Mouse (Mus musculus) MEL (cell line): ENCODE results near the gene Ceacam20. TPM values are rescaled to one million over a fixed set of nuclear protein-coding genes. Genes with fewer than 3 reads are reported as not detected.

Experiments used
- DNase-seq: peaks from one replicate; pipeline ENCODE4 v3.0.0; 2011; ENCODE audit warnings: low read depth, low spot score
- H3K27ac ChIP-seq: 2 replicates; pipeline ENCODE4 v1.5.1; 2012; ENCODE audit warnings: low read depth, mild to moderate bottlenecking, control low read depth, low read length, moderate library complexity; ENCODE audit not compliant: control insufficient read depth
- H3K27me3 ChIP-seq, 2 experiments: fragments of 150-350 bp in 1 of 2; sonication (generic) in 1 of 2; 2 replicates each; pipeline ENCODE4 v1.6.1; 2012; ENCODE audit warnings: low read length in 2 of 2, mild to moderate bottlenecking in 2 of 2, improper control_type of control experiment in 1 of 2, moderate library complexity in 1 of 2; ENCODE audit not compliant: insufficient read depth in 2 of 2, control insufficient read depth in 1 of 2
- H3K36me3 ChIP-seq, 2 experiments: 2 replicates each; pipeline ENCODE4 v1.6.1; 2012 to 2014; ENCODE audit warnings: low read length in 2 of 2, improper control_type of control experiment in 1 of 2, inconsistent platforms in 1 of 2, mild to moderate bottlenecking in 1 of 2; ENCODE audit not compliant: insufficient read depth in 2 of 2, control insufficient read depth in 1 of 2
- H3K4me1 ChIP-seq, 2 experiments: fragments of 150-350 bp in 1 of 2; sonication (generic) in 1 of 2; 2 replicates each; pipeline ENCODE4 v1.6.1; 2012; ENCODE audit warnings: low read length in 2 of 2, improper control_type of control experiment in 1 of 2, mild to moderate bottlenecking in 1 of 2; ENCODE audit not compliant: insufficient read depth in 2 of 2, control insufficient read depth in 1 of 2
- H3K4me3 ChIP-seq, 2 experiments: fragments of 150-350 bp in 1 of 2; sonication (generic) in 1 of 2; 2 replicates each; pipeline ENCODE4 v1.5.1; 2012; ENCODE audit warnings: low read depth in 2 of 2, low read length in 2 of 2, mild to moderate bottlenecking in 2 of 2, moderate library complexity in 2 of 2, control low read depth in 1 of 2, improper control_type of control experiment in 1 of 2; ENCODE audit not compliant: control insufficient read depth in 1 of 2, insufficient read depth in 1 of 2
- H3K79me2 ChIP-seq: 2 replicates; pipeline ENCODE4 v1.6.1; 2012; ENCODE audit warnings: mild to moderate bottlenecking, low read length, moderate library complexity; ENCODE audit not compliant: control insufficient read depth, poor library complexity, insufficient read depth
- H3K9ac ChIP-seq: 2 replicates; pipeline ENCODE4 v1.6.1; 2012; ENCODE audit warnings: low read depth, mild to moderate bottlenecking, control low read depth, low read length, moderate library complexity; ENCODE audit not compliant: control insufficient read depth, poor library complexity, severe bottlenecking
- H3K9me3 ChIP-seq: fragments of 150-350 bp; sonication (generic); replicated peaks from 2 replicates; pipeline ENCODE4 v1.6.1; 2012; ENCODE audit warnings: mild to moderate bottlenecking, low read length, improper control_type of control experiment, moderate library complexity; ENCODE audit not compliant: insufficient read depth
- BHLHE40 ChIP-seq: IDR thresholded peaks from 2 replicates; pipeline ENCODE4 v1.6.1; 2012; ENCODE audit warnings: low read depth, mild to moderate bottlenecking, inconsistent platforms, low read length, improper control_type of control experiment, borderline replicate concordance
- EP300 ChIP-seq, 2 experiments: IDR thresholded peaks; 2 replicates each; pipeline ENCODE4 v1.6.1; 2011; ENCODE audit warnings: improper control_type of control experiment in 2 of 2, low read length in 2 of 2, low read depth in 1 of 2, mild to moderate bottlenecking in 1 of 2
- GATA1 ChIP-seq: IDR thresholded peaks from 2 replicates; pipeline ENCODE4 v1.6.1; 2011; ENCODE audit warnings: low read depth, low read length, improper control_type of control experiment
- KAT2A ChIP-seq: conservative IDR thresholded peaks from 2 replicates; pipeline ENCODE4 v1.6.1; 2012; ENCODE audit warnings: low read depth, low read length, improper control_type of control experiment, inconsistent platforms
- MAFK ChIP-seq: IDR thresholded peaks from 2 replicates; pipeline ENCODE4 v1.6.1; 2011; ENCODE audit warnings: low read depth, mild to moderate bottlenecking, low read length, improper control_type of control experiment, borderline replicate concordance
- MAZ ChIP-seq: IDR thresholded peaks from 2 replicates; pipeline ENCODE4 v1.6.1; 2012; ENCODE audit warnings: low read depth, mild to moderate bottlenecking, inconsistent platforms, low read length, improper control_type of control experiment
- MEF2A ChIP-seq: IDR thresholded peaks from 2 replicates; pipeline ENCODE4 v1.6.1; 2014; ENCODE audit warnings: low read depth, mild to moderate bottlenecking, inconsistent platforms, low read length, improper control_type of control experiment; ENCODE audit not compliant: poor library complexity, insufficient replicate concordance, severe bottlenecking; ENCODE audit errors: extremely low read depth
- MXI1 ChIP-seq: IDR thresholded peaks from 2 replicates; pipeline ENCODE4 v1.6.1; 2011; ENCODE audit warnings: mild to moderate bottlenecking, low read depth, low read length, improper control_type of control experiment
- POLR2A ChIP-seq, 2 experiments: IDR thresholded peaks; 2 replicates each; pipeline ENCODE4 v1.6.1; 2011 to 2012; ENCODE audit warnings: low read length in 2 of 2, mild to moderate bottlenecking in 2 of 2, control low read depth in 1 of 2, improper control_type of control experiment in 1 of 2, low read depth in 1 of 2, moderate library complexity in 1 of 2; ENCODE audit not compliant: control insufficient read depth in 1 of 2, insufficient read depth in 1 of 2, poor library complexity in 1 of 2
- POLR2AphosphoS2 ChIP-seq: IDR thresholded peaks from 2 replicates; pipeline ENCODE4 v1.6.1; 2011; ENCODE audit warnings: low read length, improper control_type of control experiment
- POLR2AphosphoS5 ChIP-seq: IDR thresholded peaks from 2 replicates; pipeline ENCODE4 v1.6.1; 2012; ENCODE audit warnings: low read depth, borderline replicate concordance, mild to moderate bottlenecking, inconsistent platforms, low read length, moderate library complexity, mixed read lengths
- RAD21 ChIP-seq: IDR thresholded peaks from 2 replicates; pipeline ENCODE4 v1.6.1; 2011; ENCODE audit warnings: mild to moderate bottlenecking, low read depth, low read length, improper control_type of control experiment
- TAL1 ChIP-seq: IDR thresholded peaks from 2 replicates; pipeline ENCODE4 v1.6.1; 2012; ENCODE audit warnings: mild to moderate bottlenecking, inconsistent platforms, low read length, moderate library complexity, mixed read lengths
- USF1 ChIP-seq: IDR thresholded peaks from 2 replicates; pipeline ENCODE4 v1.6.1; 2014; ENCODE audit warnings: low read depth, mild to moderate bottlenecking, inconsistent platforms, low read length, improper control_type of control experiment, moderate library complexity
- USF2 ChIP-seq, 2 experiments: IDR thresholded peaks; 2 replicates each; pipeline ENCODE4 v1.6.1; 2011 to 2012; ENCODE audit warnings: improper control_type of control experiment in 2 of 2, low read length in 2 of 2, borderline replicate concordance in 1 of 2, inconsistent platforms in 1 of 2, low read depth in 1 of 2, mild to moderate bottlenecking in 1 of 2; ENCODE audit not compliant: insufficient read depth in 1 of 2
- ZC3H11A ChIP-seq: IDR thresholded peaks from 2 replicates; pipeline ENCODE4 v1.6.1; 2012; ENCODE audit warnings: low read depth, mild to moderate bottlenecking, inconsistent platforms, low read length, improper control_type of control experiment
- ZMIZ1 ChIP-seq: IDR thresholded peaks from 2 replicates; pipeline ENCODE4 v1.6.1; 2012; ENCODE audit warnings: low read depth, mild to moderate bottlenecking, inconsistent platforms, low read length, improper control_type of control experiment, moderate library complexity
- polyA plus RNA-seq, 2 experiments: library from polyadenylated mRNA; stranded (reverse) in 1 of 2; unstranded in 1 of 2; fragments of >175 nt in 1 of 2; fragments of >200 nt in 1 of 2; gene quantifications; 2 replicates each; pipeline versions ENCODE4 v1.2.1 to v1.2.4; 2012; ENCODE audit warnings: low replicate concordance in 2 of 2, low read depth in 1 of 2; ENCODE audit not compliant: insufficient read length in 2 of 2, insufficient read depth in 1 of 2, missing spikeins in 1 of 2
- total RNA-seq: library from RNA; depleted of rRNA; stranded (reverse); fragments of 300-350 nt; gene quantifications from 2 replicates; pipeline ENCODE4 v1.2.3, GENCODE M21; 2012

Ceacam20 gene
- total and polyA plus RNA-seq, 3 experiments, result not detected

DNA sequence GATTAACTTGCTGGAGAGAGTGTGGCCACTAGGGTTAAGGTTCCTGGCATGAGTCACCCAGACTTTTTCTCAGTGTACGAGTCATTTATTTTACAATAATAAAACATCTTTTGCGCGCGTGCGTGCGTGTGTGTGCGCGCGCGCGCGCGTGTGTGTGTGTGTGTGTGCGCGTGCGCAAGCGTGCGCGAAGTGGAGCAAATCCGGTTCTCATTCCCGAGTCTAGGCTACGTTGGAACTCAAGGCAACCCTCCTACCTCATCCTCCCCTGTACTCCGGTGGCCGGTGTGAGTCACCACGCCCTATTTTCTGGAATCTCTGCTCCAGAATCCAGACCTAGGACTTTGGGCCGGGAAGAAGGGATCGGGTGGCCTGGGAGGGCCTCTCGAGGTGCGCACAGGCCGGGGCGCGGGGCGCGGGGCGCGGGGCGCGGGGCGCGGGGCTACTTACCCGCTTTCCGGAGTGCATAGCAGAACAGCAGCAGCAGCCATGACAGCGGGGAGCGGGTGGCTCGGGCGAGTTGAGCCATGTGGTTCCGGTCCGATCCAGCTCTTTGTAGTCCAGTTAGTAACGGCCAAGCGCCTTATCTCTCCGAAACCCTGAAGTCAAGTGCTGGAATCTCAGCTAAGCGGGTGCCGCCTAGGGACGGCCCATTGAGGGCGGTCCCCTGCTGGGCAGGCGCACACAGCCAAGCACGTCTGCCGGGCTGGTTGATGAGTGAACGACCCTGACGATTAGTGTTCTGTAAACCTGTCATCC lies 44.5 kb upstream of the Ceacam20 start, which contains the start of gene Pvr:
TSS of gene Pvr (minus strand) at position 655 of the 756 bp plus-strand sequence.
- peaks cover 0 to 1% of the 10 kb centered on the region in 2 experiments; a peak in 1 of 4 replicates for H3K27me3 ChIP-seq
- TF ChIP-seq BHLHE40, result no peak
- no peak for TF ChIP-seq USF2 (IDR thresholded peaks at IDR 0.05; ENCODE audit: borderline replicate concordance in 1 of 2, insufficient read depth in 1 of 2, low read depth in 1 of 2, low read length in 2 of 2)
- no peak for TF ChIP-seq POLR2AphosphoS5
- no peak for TF ChIP-seq MAZ
- TF ChIP-seq MEF2A, result no peak
- no peak for TF ChIP-seq USF1
- no peaks in the 10 kb centered on the region for H3K9me3 ChIP-seq
- H3K27ac ChIP-seq, result no peak within 1 kb of the TSS
- H3K9ac ChIP-seq, result no peak within 1 kb of the TSS
- H3K4me3 ChIP-seq, result no peak within 1 kb of the TSS
- no peaks in the 10 kb centered on the region for H3K79me2 ChIP-seq
- H3K36me3 ChIP-seq, result no peaks in the 10 kb centered on the region
- no peaks in the 10 kb centered on the region; a peak in 1 of 4 replicates for H3K4me1 ChIP-seq
- DNase-seq, result no peak

DNA sequence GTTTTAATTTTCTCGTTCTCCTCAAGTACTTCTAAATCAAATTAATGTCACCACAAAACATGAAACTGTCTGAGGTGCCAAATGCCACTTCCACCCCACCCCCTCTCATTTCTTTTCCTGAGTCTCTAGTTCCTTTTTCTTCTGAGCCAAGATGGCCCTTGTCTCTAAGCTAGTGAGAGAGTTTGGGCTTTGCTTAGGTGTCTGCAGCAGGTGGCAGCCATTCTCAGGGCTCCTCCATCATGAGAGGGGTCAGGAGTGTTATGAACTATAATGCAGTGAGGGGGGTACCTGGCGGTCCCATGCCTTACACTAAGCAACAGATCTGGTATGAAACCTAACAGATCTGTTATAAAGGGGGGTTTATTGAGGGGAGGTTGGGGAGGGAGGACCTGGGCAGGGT lies 41.9 kb upstream of the Ceacam20 start:
- TF ChIP-seq ZC3H11A, result no peak
- no peak for TF ChIP-seq POLR2AphosphoS2
- no peak for TF ChIP-seq MXI1
- TF ChIP-seq TAL1, result no peak
- Histone ChIP-seq H3K9me3 (no peaks in the 10 kb centered on the region), H3K4me1 (no peaks in the 10 kb centered on the region; a peak in 1 of 4 replicates), H3K36me3 (no peaks in the 10 kb centered on the region), H3K9ac (no peak overlapping the region), H3K4me3 (no peak overlapping the region), H3K27me3 (peaks cover 3 to 8% of the 10 kb centered on the region in 2 experiments), H3K27ac (no peak overlapping the region), H3K79me2 (no peaks in the 10 kb centered on the region)
- no peak for DNase-seq

DNA sequence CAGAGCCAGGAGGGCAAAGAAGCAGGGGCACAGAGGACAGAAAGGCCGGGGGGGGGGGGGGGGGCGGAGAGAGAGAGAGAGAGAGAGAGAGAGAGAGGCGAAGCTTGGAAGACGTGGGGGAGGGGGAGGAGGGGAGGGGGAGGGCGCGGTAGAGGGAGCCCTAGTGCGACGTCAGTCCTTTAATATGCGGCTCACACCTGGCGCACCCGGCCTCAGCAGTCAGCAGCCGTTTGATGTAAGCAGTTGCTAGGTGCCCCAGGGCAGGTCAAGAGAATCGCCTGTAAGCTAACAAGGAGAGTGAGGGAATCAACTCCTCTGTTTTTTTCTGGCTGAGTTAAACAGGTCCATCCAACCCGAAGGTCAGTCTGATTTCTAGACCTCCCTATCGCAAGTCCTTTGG lies 41.4 kb upstream of the Ceacam20 start:
- no peak for DNase-seq

More for the DNA sequence above, 41.4 kb upstream of the Ceacam20 start:
- Histone ChIP-seq H3K9me3 (no peaks in the 10 kb centered on the region), H3K9ac (no peak overlapping the region), H3K27me3 (peaks cover 3 to 8% of the 10 kb centered on the region in 2 experiments), H3K4me3 (no peak overlapping the region), H3K4me1 (no peaks in the 10 kb centered on the region; a peak in 1 of 4 replicates), H3K36me3 (no peaks in the 10 kb centered on the region), H3K79me2 (no peaks in the 10 kb centered on the region), H3K27ac (no peak overlapping the region)
- no peak for TF ChIP-seq MAFK
- TF ChIP-seq RAD21, result no peak
- no peak for TF ChIP-seq POLR2A (IDR thresholded peaks at IDR 0.05; ENCODE audit: control insufficient read depth in 1 of 2, insufficient read depth in 1 of 2, low read depth in 1 of 2, low read length in 2 of 2, poor library complexity in 1 of 2)
- TF ChIP-seq MAZ, result no peak
- no peak for TF ChIP-seq GATA1
- TF ChIP-seq ZMIZ1, result no peak
- no peak for TF ChIP-seq EP300 (IDR thresholded peaks at IDR 0.05; ENCODE audit: low read depth in 1 of 2, low read length in 2 of 2)
- TF ChIP-seq KAT2A, result no peak
